Mouse (Mus musculus) kidney, postnatal 10 days (tissue): Measurements from ENCODE around the gene Lrit2.
A peak's percentile ranks its signal among the peaks of the same experiment; 100 is the strongest.

Experiments used
- DNase-seq: peaks from one replicate; pipeline ENCODE4 v3.0.0; 2021; ENCODE audit warnings: mixed read lengths

Gene Lrit2

GRCm38 (mm10) chr14:37067629-37068028 lies at the start of gene Lrit2:
Gene Lrit2 (plus strand): TSS chr14:37067929.
- no peak for DNase-seq

- no peak for DNase-seq
Observed at GRCm38 (mm10) chr14:37027248-37027933, 40.3 kb upstream of the Lrit2 start.

- no peak for DNase-seq
Observed at GRCm38 (mm10) chr14:37027951-37028350, 39.8 kb upstream of the Lrit2 start.

GRCm38 (mm10) chr14:37028555-37028954 lies 39.2 kb upstream of the Lrit2 start:
- DNase-seq: peak; percentile 12

GRCm38 (mm10) chr14:37032481-37033104 lies 35.1 kb upstream of the Lrit2 start:
- no peak for DNase-seq

GRCm38 (mm10) chr14:37033241-37033640 lies 34.5 kb upstream of the Lrit2 start:
- peak; percentile 81 for DNase-seq

- DNase-seq: no peak
Observed at GRCm38 (mm10) chr14:37034432-37034831, 33.3 kb upstream of the Lrit2 start.

GRCm38 (mm10) chr14:37048914-37049410 lies 18.8 kb upstream of the Lrit2 start, which contains the start of gene Rgr:
Gene Rgr (minus strand): TSS chr14:37048964.
- no peak for DNase-seq

- no peak for DNase-seq
Observed at GRCm38 (mm10) chr14:37064849-37065248, 2.9 kb upstream of the Lrit2 start.

- no peak for DNase-seq
Observed at GRCm38 (mm10) chr14:37066636-37067035, 1.1 kb upstream of the Lrit2 start.

- peak; percentile 86 for DNase-seq
Observed at GRCm38 (mm10) chr14:37068516-37068915, 787 bp downstream of the Lrit2 start.

GRCm38 (mm10) chr14:37080724-37081123 lies 13.0 kb downstream of the Lrit2 start:
- DNase-seq: no peak

GRCm38 (mm10) chr14:37083755-37084154 lies 16.0 kb downstream of the Lrit2 start:
- no peak for DNase-seq

GRCm38 (mm10) chr14:37094436-37094835 lies 26.7 kb downstream of the Lrit2 start:
- no peak for DNase-seq

- no peak for DNase-seq
Observed at GRCm38 (mm10) chr14:37095556-37095955, 27.8 kb downstream of the Lrit2 start.

- peak; percentile 25 for DNase-seq
Observed at GRCm38 (mm10) chr14:37097956-37098530, 30.3 kb downstream of the Lrit2 start, which contains the start of gene Cdhr1. Gene Cdhr1 (minus strand): TSS chr14:37098347.

GRCm38 (mm10) chr14:37101531-37101930 lies 33.8 kb downstream of the Lrit2 start:
- DNase-seq: no peak

GRCm38 (mm10) chr14:37102484-37102883 lies 34.8 kb downstream of the Lrit2 start:
- DNase-seq: no peak

- DNase-seq: peak; percentile 85
Observed at GRCm38 (mm10) chr14:37104747-37105146, 37.0 kb downstream of the Lrit2 start.

GRCm38 (mm10) chr14:37105846-37106245 lies 38.1 kb downstream of the Lrit2 start:
- DNase-seq: no peak

GRCm38 (mm10) chr14:37109460-37109859 lies 41.7 kb downstream of the Lrit2 start:
- no peak for DNase-seq

GRCm38 (mm10) chr14:37109975-37110374 lies 42.2 kb downstream of the Lrit2 start:
- DNase-seq: no peak

- DNase-seq: no peak
Observed at GRCm38 (mm10) chr14:37110456-37110855, 42.7 kb downstream of the Lrit2 start.

- DNase-seq: no peak
Observed at GRCm38 (mm10) chr14:37111371-37111770, 43.6 kb downstream of the Lrit2 start.
